Mouse (Mus musculus): ENCODE measurements at regions not wholly inside any gene's neighbourhood (a gene's known extent, or its start where the extent isn't known, plus 50 kb on each side); places are given as distances from the start of the nearest gene placed in this dataset.

GRCm38 (mm10) chr4:142863939-142864338 is 348.9 kb downstream of the Prdm2 start:
- no peak for DNase-seq (ENCODE audit: low read depth, low spot score)

GRCm38 (mm10) chr4:142860441-142860840 is 352.4 kb downstream of the Prdm2 start:
- DNase-seq (ENCODE audit: low read depth, low spot score): no peak

- no peak for DNase-seq (ENCODE audit: low read depth, low spot score)
These were observed 356.2 kb downstream of the Prdm2 start for GRCm38 (mm10) chr4:142856626-142857025.

- DNase-seq (ENCODE audit: low read depth, low spot score): no peak
These were observed 357.2 kb downstream of the Prdm2 start for GRCm38 (mm10) chr4:142855635-142856034.

GRCm38 (mm10) chr4:142853924-142854323 is 358.9 kb downstream of the Prdm2 start:
- DNase-seq (ENCODE audit: low read depth, low spot score): no peak

GRCm38 (mm10) chr4:142845066-142845696 is 367.6 kb downstream of the Prdm2 start:
- DNase-seq (ENCODE audit: low read depth, low spot score): no peak

- DNase-seq (ENCODE audit: low read depth, low spot score): no peak
These were observed 373.3 kb downstream of the Prdm2 start for GRCm38 (mm10) chr4:142839540-142839939.

- no peak for DNase-seq (ENCODE audit: low read depth, low spot score)
These were observed 374.3 kb downstream of the Prdm2 start for GRCm38 (mm10) chr4:142838363-142838964.

- DNase-seq (ENCODE audit: low read depth, low spot score): no peak
These were observed 375.2 kb downstream of the Prdm2 start for GRCm38 (mm10) chr4:142837636-142838035.

GRCm38 (mm10) chr4:142829711-142830110 is 383.1 kb downstream of the Prdm2 start:
- DNase-seq (ENCODE audit: low read depth, low spot score): no peak

- no peak for DNase-seq (ENCODE audit: low read depth, low spot score)
These were observed 383.8 kb downstream of the Prdm2 start for GRCm38 (mm10) chr4:142828969-142829368.

GRCm38 (mm10) chr4:142826250-142826893 is 386.4 kb downstream of the Prdm2 start:
- DNase-seq (ENCODE audit: low read depth, low spot score): no peak

GRCm38 (mm10) chr4:142825786-142826185 is 387.0 kb downstream of the Prdm2 start:
- no peak for DNase-seq (ENCODE audit: low read depth, low spot score)

GRCm38 (mm10) chr4:142818440-142818839 is 394.4 kb downstream of the Prdm2 start:
- DNase-seq (ENCODE audit: low read depth, low spot score): no peak

GRCm38 (mm10) chr4:142816986-142817385 is 395.8 kb downstream of the Prdm2 start:
- no peak for DNase-seq (ENCODE audit: low read depth, low spot score)

GRCm38 (mm10) chr4:142803819-142804218 is 409.0 kb downstream of the Prdm2 start:
- DNase-seq (ENCODE audit: low read depth, low spot score): no peak

- no peak for DNase-seq (ENCODE audit: low read depth, low spot score)
These were observed 413.5 kb downstream of the Prdm2 start for GRCm38 (mm10) chr4:142799291-142799690.

- DNase-seq (ENCODE audit: low read depth, low spot score): no peak
These were observed 414.0 kb downstream of the Prdm2 start for GRCm38 (mm10) chr4:142798834-142799233.

- DNase-seq (ENCODE audit: low read depth, low spot score): no peak
These were observed 420.2 kb downstream of the Prdm2 start for GRCm38 (mm10) chr4:142792606-142792970.

- DNase-seq (ENCODE audit: low read depth, low spot score): no peak
These were observed 420.8 kb downstream of the Prdm2 start for GRCm38 (mm10) chr4:142791823-142792605.

GRCm38 (mm10) chr4:142789048-142789447 is 423.7 kb downstream of the Prdm2 start:
- DNase-seq (ENCODE audit: low read depth, low spot score): no peak

- DNase-seq (ENCODE audit: low read depth, low spot score): no peak
These were observed 427.4 kb downstream of the Prdm2 start for GRCm38 (mm10) chr4:142785386-142785785.

Measured in 3T3-L1 (cell line).